Mouse (Mus musculus) macrophage (primary cell): ENCODE data around the gene Treml1. TPM values are rescaled to one million over a fixed set of nuclear protein-coding genes. Genes with fewer than 3 reads are reported as not detected.
"Not testable (repeated sequence)": the region's sequence is repeated elsewhere in the genome, so short reads cannot be mapped to it uniquely, and the experiment has no call there.

ENCODE experiments used
- H3K27ac ChIP-seq: fragments of 350-480 bp; formaldehyde crosslinking; 2 replicates; pipeline ENCODE4 v1.9.0; 2021
- H3K36me3 ChIP-seq: fragments of 350-480 bp; formaldehyde crosslinking; 2 replicates; pipeline ENCODE4 v1.9.0; 2021; ENCODE audit errors: inconsistent target
- H3K4me3 ChIP-seq: fragments of 350-480 bp; formaldehyde crosslinking; 2 replicates; pipeline ENCODE4 v1.9.0; 2021; ENCODE audit errors: inconsistent target
- H3K79me2 ChIP-seq: fragments of 350-480 bp; formaldehyde crosslinking; 2 replicates; pipeline ENCODE4 v1.9.0; 2021; ENCODE audit errors: inconsistent target
- WGBS: methylation state at CpG from one replicate; pipeline ENCODE4 v1.1.7; 2026; ENCODE audit warnings: inconsistent platforms; ENCODE audit not compliant: missing documents; 5-methylcytosine and 5-hydroxymethylcytosine counted together
- polyA plus RNA-seq: library from polyadenylated mRNA; stranded (reverse); fragments of 250-400 nt; gene quantifications from 3 replicates; pipeline ENCODE4 v1.2.4, GENCODE M21; 2018; ENCODE audit warnings: inconsistent platforms

Treml1 gene
- polyA plus RNA-seq, 1 experiment from 2014 or later, result 2.4 TPM

GRCm38 (mm10) chr17:48343065-48343464, 16.7 kb upstream of the Treml1 start:
- Histone ChIP-seq H3K27ac (no peak overlapping the region), H3K36me3 (no peaks in the 10 kb centered on the region), H3K4me3 (no peak overlapping the region), H3K79me2 (peaks cover 22% of the 10 kb centered on the region)
- WGBS, result 81% methylated on average over 2 of the region's 2 CpGs

GRCm38 (mm10) chr17:48345824-48346223, 13.9 kb upstream of the Treml1 start:
- peaks cover 49% of the 10 kb centered on the region for H3K79me2 ChIP-seq
- WGBS, result 80% methylated on average over 4 of the region's 4 CpGs
- H3K27ac ChIP-seq, result peak overlapping the region; percentile 100
- H3K4me3 ChIP-seq, result peak overlapping the region; percentile 92; the same call in 1 of the 2 replicates
- H3K36me3 ChIP-seq, result peaks cover 15% of the 10 kb centered on the region

- Histone ChIP-seq H3K36me3 (peaks cover 19% of the 10 kb centered on the region), H3K27ac (peak within 1 kb of the TSS; percentile 100), H3K79me2 (peaks cover 53% of the 10 kb centered on the region), H3K4me3 (peak within 1 kb of the TSS; percentile 92)
- 9% methylated on average over 5 of the region's 5 CpGs for WGBS
These were observed 13.5 kb upstream of the Treml1 start, which contains the start of gene Trem2 for GRCm38 (mm10) chr17:48346231-48346630. TSS of gene Trem2 (plus strand) at chr17:48346401.

- Histone ChIP-seq H3K27ac (peak overlapping the region; percentile 100), H3K36me3 (peaks cover 25% of the 10 kb centered on the region), H3K4me3 (peak overlapping the region; percentile 92), H3K79me2 (peaks cover 59% of the 10 kb centered on the region)
- 39% methylated on average over 4 of the region's 4 CpGs for WGBS
These were observed 12.9 kb upstream of the Treml1 start for GRCm38 (mm10) chr17:48346834-48347233.

GRCm38 (mm10) chr17:48347287-48347686, 12.4 kb upstream of the Treml1 start:
- WGBS, result 4% methylated on average over 2 of the region's 2 CpGs
- peaks cover 30% of the 10 kb centered on the region for H3K36me3 ChIP-seq
- peaks cover 64% of the 10 kb centered on the region for H3K79me2 ChIP-seq
- peak overlapping the region; percentile 100 for H3K27ac ChIP-seq
- peak overlapping the region; percentile 92 for H3K4me3 ChIP-seq

- Histone ChIP-seq H3K79me2 (peaks cover 70% of the 10 kb centered on the region), H3K27ac (peak overlapping the region; percentile 100), H3K4me3 (no peak overlapping the region), H3K36me3 (peaks cover 51% of the 10 kb centered on the region)
- WGBS, result 91% methylated on average over 5 of the region's 5 CpGs
These were observed 9.0 kb upstream of the Treml1 start for GRCm38 (mm10) chr17:48350681-48351193.

GRCm38 (mm10) chr17:48352976-48353375, 6.7 kb upstream of the Treml1 start:
- not testable (repeated sequence) for H3K4me3 ChIP-seq, H3K27ac ChIP-seq
- Histone ChIP-seq H3K79me2 (peaks cover 50% of the 10 kb centered on the region), H3K36me3 (peaks cover 51% of the 10 kb centered on the region)
- 96% methylated on average over 7 of the region's 7 CpGs for WGBS

GRCm38 (mm10) chr17:48355822-48356221, 3.9 kb upstream of the Treml1 start:
- Histone ChIP-seq H3K27ac (peak overlapping the region; percentile 96), H3K36me3 (peaks cover 35% of the 10 kb centered on the region), H3K79me2 (peaks cover 21% of the 10 kb centered on the region), H3K4me3 (no peak overlapping the region)
- 16% methylated on average over 3 of the region's 3 CpGs for WGBS

- Histone ChIP-seq H3K27ac (no peak overlapping the region), H3K79me2 (peaks cover under 1% of the 10 kb centered on the region; the same call in 1 of the 2 replicates), H3K4me3 (no peak overlapping the region), H3K36me3 (peaks cover 16% of the 10 kb centered on the region)
- 77% methylated on average over 2 of the region's 2 CpGs for WGBS
These were observed 1.8 kb upstream of the Treml1 start for GRCm38 (mm10) chr17:48357892-48358291.

GRCm38 (mm10) chr17:48360462-48360861, 746 bp downstream of the Treml1 start:
- Histone ChIP-seq H3K79me2 (no peaks in the 10 kb centered on the region), H3K27ac (no peak overlapping the region), H3K4me3 (no peak overlapping the region), H3K36me3 (no peaks in the 10 kb centered on the region)
- 46% methylated on average over 3 of the region's 4 CpGs for WGBS

- Histone ChIP-seq H3K79me2 (no peaks in the 10 kb centered on the region), H3K4me3 (no peak overlapping the region), H3K27ac (no peak overlapping the region), H3K36me3 (no peaks in the 10 kb centered on the region)
- 82% methylated on average over 3 of the region's 3 CpGs for WGBS
These were observed 2.6 kb downstream of the Treml1 start for GRCm38 (mm10) chr17:48362346-48362745.

GRCm38 (mm10) chr17:48362966-48363365, 3.2 kb downstream of the Treml1 start:
- Histone ChIP-seq H3K79me2 (no peaks in the 10 kb centered on the region), H3K27ac (no peak overlapping the region)
- WGBS, result 87% methylated on average over 8 of the region's 8 CpGs

GRCm38 (mm10) chr17:48363421-48363965, 3.8 kb downstream of the Treml1 start:
- Histone ChIP-seq H3K4me3 (no peak overlapping the region), H3K36me3 (no peaks in the 10 kb centered on the region), H3K79me2 (no peaks in the 10 kb centered on the region), H3K27ac (no peak overlapping the region)
- WGBS, result 89% methylated on average over 6 of the region's 6 CpGs

More at GRCm38 (mm10) chr17:48362966-48363365, 3.2 kb downstream of the Treml1 start:
- Histone ChIP-seq H3K36me3 (no peaks in the 10 kb centered on the region), H3K4me3 (no peak overlapping the region)

GRCm38 (mm10) chr17:48365511-48366155, 5.9 kb downstream of the Treml1 start:
- Histone ChIP-seq H3K79me2 (no peaks in the 10 kb centered on the region), H3K4me3 (no peak overlapping the region), H3K27ac (no peak overlapping the region), H3K36me3 (no peaks in the 10 kb centered on the region)
- 87% methylated on average over 8 of the region's 9 CpGs for WGBS

GRCm38 (mm10) chr17:48366806-48367205, 7.1 kb downstream of the Treml1 start:
- 96% methylated on average over 4 of the region's 5 CpGs for WGBS
- Histone ChIP-seq H3K36me3 (no peaks in the 10 kb centered on the region), H3K79me2 (no peaks in the 10 kb centered on the region), H3K27ac (no peak overlapping the region), H3K4me3 (no peak overlapping the region)
